18 mouse cellular contexts compared by ENCODE assay signal in genomic region chr11:85766811-85767210, GRCm38 (mm10).
DNase-seq lines count a peak whose midpoint lies in the region; ATAC-seq and TF ChIP-seq lines count a peak whose summit lies in the region.
"Had no signal": no experiment of that assay in that cellular context is flagged by ENCODE, and none has a peak within 500 bp of the region (broad histone marks: within the 10 kb centered on the region; RNA-seq: fewer than 3 reads in every experiment).

No protein-coding gene starts in this region.

- ATAC-seq in forebrain, embryonic 12.5 days (ENCODE audit: low FRiP score), result no peak
- ATAC-seq in forebrain, embryonic 16.5 days, result no peak
- no peak for ATAC-seq in kidney, embryonic 15.5 days (replicated peaks; ENCODE audit: low FRiP score)
- ATAC-seq in lung, embryonic 16.5 days (ENCODE audit: low read depth), result no peak; the same call in 1 of the 2 replicates
- ATAC-seq: activated CD4-positive, CD25-positive, alpha-beta regulatory T cell, adult 4 months; hindbrain, embryonic 16.5 days; Patski had no signal

- no peaks in the 10 kb centered on the region for H3K36me3 ChIP-seq in forebrain, embryonic 12.5 days (replicated peaks)
- H3K36me3 ChIP-seq in forebrain, embryonic 16.5 days (ENCODE audit: control insufficient read depth, insufficient read depth), result no peaks in the 10 kb centered on the region
- H3K36me3 ChIP-seq in kidney, embryonic 15.5 days, result no peaks in the 10 kb centered on the region
- no peaks in the 10 kb centered on the region for H3K36me3 ChIP-seq in lung, embryonic 16.5 days (ENCODE audit: control insufficient read depth, insufficient read depth, low read length)
- H3K36me3 ChIP-seq: embryonic facial prominence, embryonic 13.5 days; heart, embryonic 10.5 days; hindbrain, embryonic 12.5 days had no signal

- TF ChIP-seq CTCF in brain, embryonic 14.5 days (IDR thresholded peaks at IDR 0.05; ENCODE audit: borderline replicate concordance, extremely low read depth, insufficient read depth, insufficient read length), result no peak

- TF ChIP-seq POLR2A in brain, embryonic 14.5 days (IDR thresholded peaks at IDR 0.05; ENCODE audit: borderline replicate concordance, extremely low read depth, insufficient read depth, insufficient read length, poor library complexity, severe bottlenecking), result no peak

- no peak overlapping the region for H3K9ac ChIP-seq in forebrain, embryonic 12.5 days
- H3K9ac ChIP-seq in forebrain, embryonic 16.5 days (replicated peaks; ENCODE audit: low read depth, low read length), result no peak overlapping the region
- H3K9ac ChIP-seq in kidney, embryonic 15.5 days, result no peak overlapping the region
- H3K9ac ChIP-seq in lung, embryonic 16.5 days (ENCODE audit: low read length), result 0 out of 2 replicates have a peak overlapping the region, but pooled peaks have one; percentile 4
- H3K9ac ChIP-seq: embryonic facial prominence, embryonic 13.5 days; hindbrain, embryonic 12.5 days had no signal

- H3K9me3 ChIP-seq in forebrain, embryonic 12.5 days, result no peaks in the 10 kb centered on the region
- no peaks in the 10 kb centered on the region for H3K9me3 ChIP-seq in forebrain, embryonic 16.5 days (ENCODE audit: control insufficient read depth, low read length)
- no peaks in the 10 kb centered on the region for H3K9me3 ChIP-seq in kidney, embryonic 15.5 days (replicated peaks)
- no peaks in the 10 kb centered on the region for H3K9me3 ChIP-seq in lung, embryonic 16.5 days (ENCODE audit: control insufficient read depth, low read length)
- H3K9me3 ChIP-seq: embryonic facial prominence, embryonic 13.5 days; heart, embryonic 10.5 days; hindbrain, embryonic 12.5 days had no signal

- H3K27ac ChIP-seq in forebrain, embryonic 12.5 days, result no peak overlapping the region
- no peak overlapping the region for H3K27ac ChIP-seq in forebrain, embryonic 16.5 days (ENCODE audit: low read length)
- peak overlapping the region; percentile 79; the same call in 1 of the 2 replicates for H3K27ac ChIP-seq in kidney, embryonic 15.5 days
- peak overlapping the region; percentile 92 for H3K27ac ChIP-seq in lung, embryonic 16.5 days (ENCODE audit: low read length)
- H3K27ac ChIP-seq: embryonic facial prominence, embryonic 13.5 days; hindbrain, embryonic 12.5 days had no signal

- 12% methylated on average over 6 of the region's 6 CpGs for WGBS in forebrain, embryonic 12.5 days
- WGBS in forebrain, embryonic 16.5 days, result 7% methylated on average over 6 of the region's 6 CpGs
- 60% methylated on average over 6 of the region's 6 CpGs for WGBS in kidney, embryonic 15.5 days
- WGBS in lung, embryonic 16.5 days, result 40% methylated on average over 6 of the region's 6 CpGs

- DNase-seq in kidney, adult 9 months, result no peak
- DNase-seq in lung, postnatal 14 days, result no peak
- peak; percentile 30 for DNase-seq in brain, embryonic 14.5 days (ENCODE audit: low read depth)
- DNase-seq: adrenal gland, postnatal 14 days; cerebellum, adult 18-20 months; cerebellum, adult 9-11 months; cerebellum, postnatal 36 days; gastrocnemius, adult 2 months had no signal

- peaks cover 53% of the 10 kb centered on the region for H3K27me3 ChIP-seq in forebrain, embryonic 12.5 days
- H3K27me3 ChIP-seq in forebrain, embryonic 16.5 days (replicated peaks; ENCODE audit: control insufficient read depth, insufficient read depth, low read length), result no peaks in the 10 kb centered on the region; the same call in 1 of the 2 replicates
- no peaks in the 10 kb centered on the region for H3K27me3 ChIP-seq in kidney, embryonic 15.5 days
- no peaks in the 10 kb centered on the region for H3K27me3 ChIP-seq in lung, embryonic 16.5 days (ENCODE audit: control insufficient read depth, insufficient read depth, low read depth, low read length)
- H3K27me3 ChIP-seq: embryonic facial prominence, embryonic 13.5 days; Patski had no signal

- H3K4me1 ChIP-seq in forebrain, embryonic 12.5 days, result peaks cover 17% of the 10 kb centered on the region
- peaks cover 3% of the 10 kb centered on the region for H3K4me1 ChIP-seq in forebrain, embryonic 16.5 days (replicated peaks; ENCODE audit: control insufficient read depth, insufficient read depth, low read length)
- H3K4me1 ChIP-seq in kidney, embryonic 15.5 days, result peaks cover 44% of the 10 kb centered on the region
- peaks cover 13% of the 10 kb centered on the region for H3K4me1 ChIP-seq in lung, embryonic 16.5 days (replicated peaks; ENCODE audit: control insufficient read depth, insufficient read depth, low read length)

- H3K4me2 ChIP-seq in forebrain, embryonic 12.5 days, result 0 out of 2 replicates have a peak overlapping the region, but pooled peaks have one; percentile 6
- H3K4me2 ChIP-seq in forebrain, embryonic 16.5 days (ENCODE audit: low read length), result no peak overlapping the region
- H3K4me2 ChIP-seq in kidney, embryonic 15.5 days, result no peak overlapping the region
- no peak overlapping the region for H3K4me2 ChIP-seq in lung, embryonic 16.5 days (ENCODE audit: low read depth, low read length)
- H3K4me2 ChIP-seq: embryonic facial prominence, embryonic 13.5 days; hindbrain, embryonic 12.5 days had no signal

- no peak overlapping the region for H3K4me3 ChIP-seq in forebrain, embryonic 12.5 days (replicated peaks)
- no peak overlapping the region for H3K4me3 ChIP-seq in forebrain, embryonic 16.5 days (replicated peaks; ENCODE audit: low read length)
- no peak overlapping the region for H3K4me3 ChIP-seq in kidney, embryonic 15.5 days (replicated peaks)
- H3K4me3 ChIP-seq in lung, embryonic 16.5 days (ENCODE audit: low read length), result no peak overlapping the region
- H3K4me3 ChIP-seq: embryonic facial prominence, embryonic 13.5 days; gastrocnemius, adult 2 months; heart, embryonic 10.5 days; hindbrain, embryonic 12.5 days had no signal

Comparison
In these comparisons a context has a peak if more than half of its experiments do, and no peak if none do; other contexts are left out.
1. H3K27ac ChIP-seq: peak in kidney, embryonic 15.5 days (single experiment) and lung, embryonic 16.5 days (single experiment); none in forebrain, embryonic 12.5 days (single experiment) and forebrain, embryonic 16.5 days (single experiment).